Mouse (Mus musculus): ENCODE measurements around the gene Ccdc8.

DNA sequence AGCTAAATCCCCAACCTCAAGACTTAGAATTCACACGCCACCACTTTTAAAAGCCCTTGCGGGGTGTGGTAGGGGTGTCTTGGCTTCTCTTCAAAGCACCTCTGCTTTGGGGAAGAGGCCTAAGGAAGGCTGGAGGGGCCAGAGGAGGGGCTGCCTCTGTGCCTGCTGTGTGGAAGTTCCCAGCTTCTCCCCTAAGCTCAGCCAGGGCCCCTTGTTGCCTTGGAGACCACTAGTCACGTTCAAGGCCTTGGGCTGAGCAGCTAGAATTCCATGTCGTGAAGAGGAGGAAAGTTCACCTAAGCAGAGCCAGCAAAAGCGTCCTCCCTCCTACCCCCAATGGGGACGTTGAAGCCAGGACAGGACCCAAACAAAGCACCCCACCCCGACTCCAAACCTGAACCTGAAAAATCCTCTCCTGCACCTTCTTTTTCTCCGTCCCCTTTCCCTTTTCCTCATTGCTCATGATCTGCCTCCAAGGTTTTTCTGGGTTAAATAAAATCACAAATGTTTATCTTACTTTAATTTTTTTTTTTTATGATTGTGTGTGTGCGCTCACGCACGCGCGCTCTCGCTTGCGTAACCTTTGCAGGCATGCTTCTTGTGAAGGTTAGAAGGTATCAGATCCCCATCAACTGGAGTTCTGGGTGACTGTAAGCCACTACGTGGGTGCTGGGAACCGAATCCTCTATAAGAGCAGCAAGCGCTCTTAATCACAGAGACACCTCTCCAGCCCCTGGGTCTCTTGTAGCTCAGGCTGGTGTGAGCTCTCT, 642 bp upstream of the Ccdc8 start:
- TF ChIP-seq EP300 (IDR thresholded peaks at IDR 0.05; ENCODE audit: low read depth) (no peak), CTCF (IDR thresholded peaks at IDR 0.05; ENCODE audit: low read depth) (no peak)

Data from heart, postnatal 0 days (tissue).